Mouse (Mus musculus) neural tube, embryonic 11.5 days (tissue): Measurements from ENCODE around the gene Ncoa5. TPM values are rescaled to one million over a fixed set of nuclear protein-coding genes. Genes with fewer than 3 reads are reported as not detected.

ENCODE experiments used
- ATAC-seq: fragments of 200-750 bp; cut with Nextera tagmentation; 2 replicates; pipeline ENCODE4 v1.8.0; 2017; ENCODE audit warnings: moderate number of reproducible peaks, mild to moderate bottlenecking, moderate TSS enrichment, moderate library complexity; ENCODE audit not compliant: insufficient read depth, low FRiP score, low TSS enrichment
- DNase-seq: peaks from one replicate; pipeline ENCODE4 v3.0.0-alpha.2; 2015; ENCODE audit warnings: low spot score
- H3K27ac ChIP-seq: fragments of 300-500 bp; sonication (generic); 2 replicates; pipeline ENCODE4 v1.5.1; 2014; ENCODE audit warnings: low read depth, mild to moderate bottlenecking, low read length
- H3K27me3 ChIP-seq: fragments of 300-500 bp; sonication (generic); 2 replicates; pipeline ENCODE4 v1.6.1; 2014; ENCODE audit warnings: mild to moderate bottlenecking, low read length, mixed read lengths; ENCODE audit not compliant: control insufficient read depth, insufficient read depth
- H3K36me3 ChIP-seq: fragments of 300-500 bp; sonication (generic); 2 replicates; pipeline ENCODE4 v1.6.1; 2014; ENCODE audit warnings: mild to moderate bottlenecking, low read length, moderate library complexity, mixed read lengths; ENCODE audit not compliant: control insufficient read depth, insufficient read depth
- H3K4me1 ChIP-seq: fragments of 300-500 bp; sonication (generic); 2 replicates; pipeline ENCODE4 v1.6.1; 2014; ENCODE audit warnings: low read length, mixed read lengths; ENCODE audit not compliant: control insufficient read depth, insufficient read depth
- H3K4me2 ChIP-seq: fragments of 300-500 bp; sonication (generic); 2 replicates; pipeline ENCODE4 v1.6.1; 2014; ENCODE audit warnings: low read depth, mild to moderate bottlenecking, moderate library complexity
- H3K4me3 ChIP-seq: fragments of 300-500 bp; sonication (generic); 2 replicates; pipeline ENCODE4 v1.5.1; 2014; ENCODE audit warnings: low read depth, low read length
- H3K9ac ChIP-seq: fragments of 300-500 bp; sonication (generic); 2 replicates; pipeline ENCODE4 v1.6.1; 2014; ENCODE audit warnings: mild to moderate bottlenecking, low read length
- H3K9me3 ChIP-seq: fragments of 300-500 bp; sonication (generic); 2 replicates; pipeline ENCODE4 v1.6.1; 2016; ENCODE audit warnings: low read length; ENCODE audit not compliant: control insufficient read depth
- WGBS: fragments of 180-500 bp; shearing (Covaris S2); extraction: QIAGEN DNeasy Blood & Tissue Kit; methylation state at CpG from one replicate; pipeline ENCODE4 v1.1.7; 2014; 5-methylcytosine and 5-hydroxymethylcytosine counted together
- polyA plus RNA-seq: library from polyadenylated mRNA; unstranded; fragments of >200 nt; fragmentation: Nextera tagmentation; extraction: Ambion mirVana; gene quantifications from 2 replicates; pipeline ENCODE4 v1.2.1, GENCODE M21; 2014

Ncoa5 gene
- polyA plus RNA-seq, 1 experiment from 2014 or later = 89.4 TPM

DNA sequence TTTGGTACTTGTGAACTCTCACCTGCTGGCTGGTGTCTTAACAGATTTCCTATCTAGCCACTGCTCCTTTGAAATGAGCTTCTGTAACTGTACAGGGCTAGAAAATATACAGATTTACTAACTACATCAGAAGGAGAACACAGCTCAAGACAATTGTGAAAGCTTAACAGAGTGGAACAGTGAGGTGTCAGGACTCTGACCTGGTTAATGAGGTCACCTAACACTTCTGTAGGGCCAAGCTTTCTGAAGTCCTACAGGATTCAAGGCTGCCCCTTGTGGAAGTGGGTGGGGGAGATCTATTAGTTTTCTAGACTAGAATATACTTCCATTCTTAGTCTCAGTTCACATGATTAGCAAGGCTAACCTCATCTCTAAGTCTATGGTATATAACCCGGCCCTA is 26.7 kb downstream of the Ncoa5 start:
- 87% methylated on average over 1 of the region's 1 CpGs for WGBS
- Histone ChIP-seq H3K4me2 (no peak overlapping the region), H3K27ac (no peak overlapping the region), H3K9ac (no peak overlapping the region), H3K27me3 (no peaks in the 10 kb centered on the region), H3K36me3 (peaks cover 48% of the 10 kb centered on the region), H3K4me1 (no peaks in the 10 kb centered on the region), H3K9me3 (no peaks in the 10 kb centered on the region), H3K4me3 (no peak overlapping the region)
- DNase-seq = no peak
- no peak for ATAC-seq

DNA sequence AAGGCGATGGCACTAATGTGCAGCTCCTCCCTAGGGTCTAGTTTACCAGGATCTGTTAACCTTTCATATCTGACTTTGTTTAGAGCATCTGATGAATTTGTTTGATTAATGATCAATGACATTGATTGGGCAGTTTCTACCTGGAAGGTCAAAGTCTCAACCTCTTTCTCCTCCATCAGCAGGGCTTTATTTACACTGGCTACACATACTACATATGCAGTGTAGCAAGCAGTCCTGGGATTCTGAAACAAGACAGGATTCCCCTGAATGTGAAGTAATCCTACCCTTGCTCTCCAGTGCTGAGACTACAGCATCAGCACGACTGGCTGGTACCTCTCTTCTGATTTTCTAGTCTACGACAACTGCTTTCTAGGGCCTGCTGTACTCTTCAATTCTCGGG is 27.9 kb downstream of the Ncoa5 start:
- DNase-seq = no peak
- WGBS = 96% methylated on average over 4 of the region's 4 CpGs
- H3K4me2 ChIP-seq = no peak overlapping the region
- H3K4me1 ChIP-seq = no peaks in the 10 kb centered on the region
- H3K9ac ChIP-seq = no peak overlapping the region
- H3K27me3 ChIP-seq = no peaks in the 10 kb centered on the region
- no peaks in the 10 kb centered on the region for H3K9me3 ChIP-seq
- H3K36me3 ChIP-seq = peaks cover 52% of the 10 kb centered on the region
- H3K27ac ChIP-seq = no peak overlapping the region
- H3K4me3 ChIP-seq = no peak overlapping the region
- ATAC-seq = no peak

DNA sequence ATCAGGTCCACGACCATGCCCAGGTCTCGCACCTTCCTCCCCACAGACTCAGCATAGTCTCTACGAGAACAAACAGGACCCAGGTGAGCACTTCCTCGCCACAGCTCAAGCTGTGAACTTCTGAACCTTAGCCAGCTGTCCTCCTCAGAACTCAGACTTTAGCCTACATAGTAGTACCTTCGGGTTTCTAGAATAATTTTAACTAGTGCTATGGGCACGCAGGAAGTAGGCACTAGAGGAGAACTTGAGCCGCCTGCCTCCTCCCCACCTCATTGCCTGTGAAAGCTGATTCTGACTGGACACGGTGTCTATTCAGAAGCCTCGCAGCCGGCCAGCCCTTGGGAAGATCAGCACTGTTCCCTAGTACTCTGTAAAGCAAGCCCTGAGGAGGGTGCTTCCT is 30.4 kb downstream of the Ncoa5 start:
- H3K4me2 ChIP-seq = no peak overlapping the region
- WGBS = 93% methylated on average over 10 of the region's 10 CpGs
- ATAC-seq (no peak), DNase-seq (no peak)
- no peak overlapping the region for H3K27ac ChIP-seq
- no peak overlapping the region for H3K9ac ChIP-seq
- no peak overlapping the region for H3K4me3 ChIP-seq
- H3K27me3 ChIP-seq = 0 out of 2 replicates have a peak, but pooled peaks cover 5% of the 10 kb centered on the region
- no peaks in the 10 kb centered on the region for H3K4me1 ChIP-seq
- peaks cover 48% of the 10 kb centered on the region for H3K36me3 ChIP-seq
- no peaks in the 10 kb centered on the region for H3K9me3 ChIP-seq

GRCm38 (mm10) chr2:165003108-165003507 is 31.6 kb downstream of the Ncoa5 start:
- Histone ChIP-seq H3K9ac (no peak overlapping the region), H3K27ac (no peak overlapping the region), H3K4me2 (no peak overlapping the region), H3K27me3 (peaks cover 14% of the 10 kb centered on the region), H3K4me3 (no peak overlapping the region), H3K4me1 (0 out of 2 replicates have a peak, but pooled peaks cover 2% of the 10 kb centered on the region), H3K9me3 (no peaks in the 10 kb centered on the region), H3K36me3 (peaks cover 38% of the 10 kb centered on the region)
- DNase-seq (no peak), ATAC-seq (no peak)
- WGBS = 79% methylated on average over 3 of the region's 3 CpGs

DNA sequence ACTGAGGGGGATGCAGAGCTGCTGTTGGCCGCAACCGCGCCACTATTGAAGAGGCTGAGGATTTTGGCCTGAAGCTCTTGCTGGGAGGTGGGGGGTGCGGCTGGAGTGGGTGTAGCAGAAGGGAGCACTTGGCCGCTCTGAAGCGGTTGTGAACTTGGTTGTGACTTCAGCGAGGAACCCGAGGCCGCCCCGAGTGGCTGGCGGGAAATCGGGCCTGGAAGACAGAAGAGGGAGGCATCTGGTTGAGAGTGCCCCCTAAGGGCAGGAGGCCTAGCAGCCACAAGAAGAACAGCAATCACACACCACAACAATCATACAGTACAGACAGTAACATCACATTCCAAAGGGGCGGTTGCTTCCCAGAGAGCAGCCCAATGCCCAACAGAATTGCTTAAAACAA is 32.7 kb downstream of the Ncoa5 start:
- peaks cover 10% of the 10 kb centered on the region; the same call in 1 of the 2 replicates for H3K4me1 ChIP-seq
- H3K27ac ChIP-seq = no peak overlapping the region
- no peak overlapping the region for H3K4me2 ChIP-seq
- peaks cover 25% of the 10 kb centered on the region for H3K27me3 ChIP-seq
- no peaks in the 10 kb centered on the region for H3K9me3 ChIP-seq
- WGBS = 91% methylated on average over 13 of the region's 13 CpGs
- no peak for ATAC-seq
- no peak for DNase-seq
- no peak overlapping the region for H3K4me3 ChIP-seq
- peaks cover 33% of the 10 kb centered on the region for H3K36me3 ChIP-seq
- no peak overlapping the region for H3K9ac ChIP-seq

- Histone ChIP-seq H3K4me3 (peak overlapping the region; percentile 25), H3K4me1 (peaks cover 10% of the 10 kb centered on the region; the same call in 1 of the 2 replicates), H3K27ac (no peak overlapping the region), H3K27me3 (peaks cover 32% of the 10 kb centered on the region), H3K9me3 (no peaks in the 10 kb centered on the region), H3K36me3 (peaks cover 19% of the 10 kb centered on the region), H3K9ac (peak overlapping the region; percentile 41), H3K4me2 (peak overlapping the region; percentile 41)
- ATAC-seq (0 out of 2 replicates have a peak, but pooled peaks have one; percentile 25), DNase-seq (no peak)
- WGBS = 2% methylated on average over 51 of the region's 52 CpGs
Measured at GRCm38 (mm10) chr2:164997721-164998428, 36.8 kb downstream of the Ncoa5 start.

DNA sequence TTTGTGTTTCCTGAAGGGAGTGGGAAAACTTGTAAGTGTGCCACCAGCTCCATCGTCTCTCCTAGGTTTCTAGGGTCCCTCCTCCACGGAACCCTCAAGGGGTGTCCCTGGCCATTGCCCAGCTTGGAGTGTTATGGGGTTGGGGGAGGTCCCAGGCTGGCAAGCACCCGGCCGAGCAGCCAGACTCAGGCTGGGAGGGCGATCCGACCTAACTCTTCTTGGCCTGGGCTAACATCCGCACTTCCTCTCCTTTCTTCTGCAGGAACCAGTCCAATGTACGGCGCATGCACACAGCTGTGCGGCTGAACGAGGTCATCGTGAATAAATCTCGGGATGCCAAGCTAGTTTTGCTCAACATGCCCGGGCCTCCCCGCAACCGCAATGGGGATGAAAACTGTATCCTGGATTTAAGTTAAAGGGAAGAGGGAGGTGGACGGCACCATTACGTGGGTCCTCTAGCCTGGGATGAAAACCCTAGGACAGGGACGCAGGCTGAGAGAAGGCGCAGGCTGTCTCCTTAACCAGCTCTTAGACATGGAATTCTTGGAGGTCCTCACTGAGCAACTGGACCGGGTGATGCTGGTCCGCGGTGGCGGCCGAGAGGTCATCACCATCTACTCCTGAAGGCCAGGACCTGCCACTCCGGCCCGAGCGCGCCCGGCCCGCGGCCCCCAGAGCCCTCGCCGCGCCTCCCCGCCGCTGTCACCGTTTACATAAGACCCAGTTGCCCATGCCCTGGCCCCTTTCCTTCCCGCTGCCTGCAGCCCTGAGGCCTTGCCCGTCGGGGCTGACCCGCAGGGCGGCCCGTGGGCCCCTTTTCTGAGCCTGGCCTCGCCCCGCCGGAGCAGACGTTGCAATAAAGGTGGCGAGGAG is 37.6 kb downstream of the Ncoa5 start:
- Histone ChIP-seq H3K27ac (no peak overlapping the region), H3K36me3 (peaks cover 11% of the 10 kb centered on the region), H3K4me1 (peaks cover 10% of the 10 kb centered on the region; the same call in 1 of the 2 replicates), H3K27me3 (peaks cover 32% of the 10 kb centered on the region), H3K9me3 (no peaks in the 10 kb centered on the region), H3K4me3 (peak overlapping the region; percentile 25), H3K4me2 (peak overlapping the region; percentile 41), H3K9ac (peak overlapping the region; percentile 41)
- DNase-seq (no peak), ATAC-seq (no peak)
- 10% methylated on average over 46 of the region's 49 CpGs for WGBS

GRCm38 (mm10) chr2:164995976-164996375 is 38.7 kb downstream of the Ncoa5 start:
- peaks cover 10% of the 10 kb centered on the region; the same call in 1 of the 2 replicates for H3K4me1 ChIP-seq
- 68% methylated on average over 11 of the region's 11 CpGs for WGBS
- no peak overlapping the region for H3K27ac ChIP-seq
- ATAC-seq (no peak), DNase-seq (no peak)
- H3K27me3 ChIP-seq = peaks cover 32% of the 10 kb centered on the region
- H3K36me3 ChIP-seq = peaks cover 5% of the 10 kb centered on the region
- H3K4me2 ChIP-seq = no peak overlapping the region
- no peak overlapping the region for H3K4me3 ChIP-seq
- no peak overlapping the region for H3K9ac ChIP-seq
- H3K9me3 ChIP-seq = no peaks in the 10 kb centered on the region
